Mouse (Mus musculus) kidney, adult 18-20 months (tissue): Measurements from ENCODE around the gene Ctnna3.

ENCODE experiments used
- DNase-seq: peaks from one replicate; pipeline ENCODE4 v3.0.0; 2021

The Ctnna3 gene

GRCm38 (mm10) chr10:63972300-63972699, 542.4 kb downstream of the Ctnna3 start:
- DNase-seq = no peak

GRCm38 (mm10) chr10:63978101-63978500, 548.2 kb downstream of the Ctnna3 start:
- DNase-seq = no peak

DNA sequence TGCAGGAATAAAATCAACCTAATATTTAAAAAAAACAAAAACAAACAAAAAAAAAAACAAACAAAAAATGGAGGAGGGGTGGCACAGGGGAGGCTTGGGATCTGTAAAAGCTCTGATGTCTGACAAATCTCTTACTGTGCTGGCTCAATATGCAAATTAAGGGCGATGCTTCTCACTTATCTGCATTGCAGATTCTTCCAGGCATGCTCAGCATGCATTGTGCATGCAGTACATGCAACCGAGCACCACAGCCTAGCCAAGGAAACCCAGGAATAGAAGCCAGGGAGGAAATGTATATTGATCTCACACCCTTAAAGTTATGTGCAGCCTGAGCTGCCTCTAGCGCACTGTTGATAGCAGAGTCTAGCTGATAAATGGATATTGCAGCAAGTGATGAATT, 548.6 kb downstream of the Ctnna3 start:
- no peak for DNase-seq

DNA sequence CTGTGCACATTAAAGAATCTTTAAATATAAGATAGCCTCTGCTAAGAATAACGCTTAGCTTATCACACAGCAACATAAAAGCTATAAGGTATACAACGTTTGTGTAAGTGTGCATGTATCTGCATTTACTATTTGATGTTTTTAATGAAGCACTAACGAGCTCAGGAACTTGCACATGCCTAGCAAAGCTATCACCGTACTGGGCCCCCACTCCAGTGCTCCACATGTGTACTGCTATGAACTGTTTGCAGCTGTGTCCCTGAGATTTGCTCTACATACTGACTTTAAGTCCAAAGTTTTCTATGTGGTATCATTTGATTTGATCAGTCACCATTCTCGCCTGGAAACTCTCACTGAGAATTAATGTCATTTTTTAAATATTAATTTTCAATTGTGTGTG, 549.1 kb downstream of the Ctnna3 start:
- no peak for DNase-seq

GRCm38 (mm10) chr10:63979410-63979809, 549.5 kb downstream of the Ctnna3 start:
- DNase-seq = no peak

DNA sequence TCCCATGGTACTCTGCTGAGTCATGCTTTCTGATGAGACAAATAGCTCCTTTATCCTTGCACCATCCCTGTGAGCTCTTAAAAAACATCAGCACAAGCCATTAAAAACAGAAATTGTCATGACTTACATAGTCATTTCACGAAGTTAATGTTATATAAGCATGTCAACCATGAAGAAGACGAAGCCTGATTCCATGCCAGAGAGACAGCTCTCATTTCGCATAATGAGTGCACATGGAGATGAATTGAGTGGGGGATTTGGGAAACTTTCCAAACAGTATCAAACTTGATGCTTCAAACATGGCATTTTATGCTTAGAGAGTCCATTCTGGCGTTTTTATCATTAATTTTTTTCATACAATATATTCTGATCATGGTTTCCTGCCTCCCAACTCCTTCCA, 555.7 kb downstream of the Ctnna3 start:
- no peak for DNase-seq

DNA sequence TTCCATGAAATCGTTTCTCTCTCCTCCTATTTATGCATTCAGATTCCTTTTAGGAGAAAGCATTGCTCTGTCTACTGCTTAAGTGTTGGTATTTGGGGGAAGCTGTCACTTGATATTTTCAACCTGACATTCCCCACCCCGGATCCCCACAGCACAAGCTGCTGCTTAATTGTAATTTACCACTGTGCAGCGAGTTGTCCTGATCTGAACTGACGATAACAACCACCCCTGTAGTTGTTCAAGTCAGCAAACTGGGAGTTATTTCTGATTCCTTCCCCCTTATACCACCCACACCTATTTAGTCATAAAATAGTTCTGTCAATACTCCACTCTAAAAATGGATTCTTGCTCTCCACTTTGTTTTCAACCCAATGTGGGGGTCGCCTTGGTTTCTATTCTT, 564.4 kb downstream of the Ctnna3 start:
- no peak for DNase-seq

- no peak for DNase-seq
Measured at GRCm38 (mm10) chr10:64001531-64001930, 571.6 kb downstream of the Ctnna3 start.

DNA sequence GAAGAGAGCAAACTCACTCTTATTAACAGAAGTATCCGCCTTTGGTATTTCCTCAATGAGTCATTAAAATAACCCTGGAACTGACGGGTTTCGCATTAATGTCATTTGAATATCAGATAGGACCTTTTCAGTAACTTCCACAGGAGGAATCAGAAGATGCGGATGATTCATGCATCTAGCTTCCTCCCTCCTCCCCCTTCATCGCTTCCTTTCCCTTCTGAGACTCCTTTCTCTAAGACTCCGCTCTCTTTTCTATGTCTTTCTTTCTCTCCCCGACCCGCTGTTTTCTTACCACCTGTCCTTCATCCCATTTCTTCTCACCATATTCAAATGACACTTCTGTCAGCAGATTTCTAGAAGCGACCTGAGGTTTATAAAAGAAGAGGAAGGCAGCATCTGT, 572.1 kb downstream of the Ctnna3 start:
- DNase-seq = no peak

DNA sequence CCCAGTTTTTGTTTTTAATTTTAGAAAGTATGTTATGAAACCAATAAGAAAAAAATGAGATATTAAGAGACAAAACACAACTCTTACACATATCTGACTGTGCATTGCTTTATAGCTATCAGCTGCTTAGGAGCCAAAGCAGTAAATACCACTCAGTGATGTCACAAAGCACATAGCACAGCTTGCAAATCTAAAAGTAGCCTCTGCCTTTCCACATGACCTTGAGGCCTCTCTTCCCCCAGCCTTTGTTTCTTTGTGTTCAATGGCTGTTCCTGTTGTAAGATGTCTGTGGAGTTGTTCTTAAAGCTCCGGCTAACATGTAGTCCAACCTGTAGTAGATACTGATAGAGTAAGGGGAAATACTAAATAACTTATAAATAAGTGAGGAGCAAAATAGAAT, 590.4 kb downstream of the Ctnna3 start:
- DNase-seq = no peak

DNA sequence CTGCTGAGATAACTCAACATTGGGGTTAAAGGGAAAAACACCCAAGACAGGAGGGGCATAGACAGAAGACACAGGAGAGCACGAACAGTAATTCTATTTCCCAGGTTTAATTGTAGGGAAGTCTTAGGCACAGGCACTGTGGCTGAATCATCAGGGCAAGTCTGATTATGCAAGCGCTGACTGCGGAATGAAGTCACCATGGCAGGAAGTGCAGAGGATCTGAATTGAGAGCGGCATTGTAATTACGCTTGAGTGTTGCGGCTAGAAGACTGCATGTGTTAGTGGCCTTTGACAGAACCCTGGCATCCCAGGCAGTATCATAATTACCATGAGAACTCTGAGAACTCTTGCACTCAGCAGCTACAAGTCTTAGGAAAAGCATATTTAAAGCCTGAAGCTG, 593.4 kb downstream of the Ctnna3 start:
- DNase-seq = no peak

DNA sequence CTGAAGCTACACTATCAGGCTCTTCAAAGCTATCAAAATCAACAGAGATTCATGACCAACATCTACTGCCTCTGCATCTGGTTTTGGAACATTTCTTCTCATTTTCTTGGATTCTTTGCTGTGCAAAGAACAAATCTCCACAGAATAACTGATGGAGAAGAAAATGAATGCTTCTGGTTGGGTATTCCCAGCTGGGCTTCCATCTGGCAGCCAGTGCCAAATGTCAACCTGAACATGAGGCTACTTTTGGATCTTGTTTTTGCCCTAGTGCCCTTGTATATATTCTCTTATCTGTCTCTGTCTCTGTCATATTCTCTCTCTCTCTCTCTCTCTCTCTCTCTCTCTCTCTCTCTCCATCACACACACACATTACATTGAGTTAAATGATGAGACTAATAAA, 601.0 kb downstream of the Ctnna3 start:
- DNase-seq = no peak

- no peak for DNase-seq
Measured at GRCm38 (mm10) chr10:64039760-64040535, 610.0 kb downstream of the Ctnna3 start.

- no peak for DNase-seq
Measured at GRCm38 (mm10) chr10:64041218-64041617, 611.3 kb downstream of the Ctnna3 start.

- no peak for DNase-seq
Measured at GRCm38 (mm10) chr10:64041892-64042291, 612.0 kb downstream of the Ctnna3 start.

DNA sequence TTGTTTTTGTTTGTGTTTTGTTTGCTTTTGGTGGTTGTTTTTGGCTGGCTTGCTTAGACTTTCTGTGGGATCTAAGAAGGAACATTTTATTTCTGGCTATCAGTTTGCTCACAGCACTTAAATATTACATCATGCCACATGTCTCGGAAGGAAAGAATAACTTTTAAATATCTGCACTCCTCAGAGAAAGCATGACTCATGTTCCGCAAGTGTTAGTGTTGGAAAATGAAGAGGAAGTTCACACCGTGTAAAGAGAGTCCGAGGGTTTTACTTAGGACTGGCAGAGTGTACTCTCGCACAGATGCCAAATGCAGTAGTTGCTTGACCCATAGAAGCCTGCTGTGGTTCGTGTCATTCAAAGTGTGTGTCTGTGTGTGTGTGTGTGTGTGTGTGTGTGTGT, 619.3 kb downstream of the Ctnna3 start:
- no peak for DNase-seq

- no peak for DNase-seq
Measured at GRCm38 (mm10) chr10:64049946-64050345, 620.0 kb downstream of the Ctnna3 start.

DNA sequence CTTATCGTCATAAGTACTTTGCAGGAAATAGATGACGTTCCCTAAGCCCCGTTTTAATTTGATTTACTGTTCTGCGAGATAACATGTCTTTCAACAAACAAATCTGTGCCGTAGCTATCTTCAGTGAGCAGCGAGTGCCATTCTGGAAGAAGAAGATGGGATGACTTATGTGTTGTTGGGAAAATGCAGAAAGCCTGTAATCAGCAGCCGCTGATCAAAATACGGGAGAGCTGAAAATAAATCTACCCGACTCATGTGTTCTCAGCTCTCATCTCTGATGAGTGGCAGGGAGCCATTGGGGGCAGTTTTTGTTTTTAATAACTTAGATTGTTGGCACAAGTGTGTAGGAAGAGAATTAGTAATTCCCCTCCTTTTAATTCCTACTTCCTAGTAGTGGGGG, 633.8 kb downstream of the Ctnna3 start:
- DNase-seq = no peak

DNA sequence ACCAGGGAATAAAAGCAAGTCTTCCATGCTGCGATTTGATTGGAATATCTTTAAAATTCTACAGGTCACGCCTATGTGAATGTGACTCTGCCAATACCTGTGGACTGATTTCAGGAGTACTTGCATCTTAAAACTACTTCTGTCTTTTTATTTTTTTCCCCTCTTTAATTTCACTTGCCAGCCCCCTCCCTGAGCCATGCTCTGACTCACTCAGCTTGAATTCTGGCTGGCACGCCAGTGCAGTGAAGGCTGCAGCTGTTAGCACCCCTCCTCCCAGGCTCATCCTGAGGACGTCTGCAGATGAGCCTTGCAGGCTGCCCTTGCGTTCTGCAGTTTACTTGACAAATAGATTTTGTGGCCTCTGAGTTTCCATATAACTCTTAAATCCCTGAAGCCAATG, 646.0 kb downstream of the Ctnna3 start:
- DNase-seq = no peak

DNA sequence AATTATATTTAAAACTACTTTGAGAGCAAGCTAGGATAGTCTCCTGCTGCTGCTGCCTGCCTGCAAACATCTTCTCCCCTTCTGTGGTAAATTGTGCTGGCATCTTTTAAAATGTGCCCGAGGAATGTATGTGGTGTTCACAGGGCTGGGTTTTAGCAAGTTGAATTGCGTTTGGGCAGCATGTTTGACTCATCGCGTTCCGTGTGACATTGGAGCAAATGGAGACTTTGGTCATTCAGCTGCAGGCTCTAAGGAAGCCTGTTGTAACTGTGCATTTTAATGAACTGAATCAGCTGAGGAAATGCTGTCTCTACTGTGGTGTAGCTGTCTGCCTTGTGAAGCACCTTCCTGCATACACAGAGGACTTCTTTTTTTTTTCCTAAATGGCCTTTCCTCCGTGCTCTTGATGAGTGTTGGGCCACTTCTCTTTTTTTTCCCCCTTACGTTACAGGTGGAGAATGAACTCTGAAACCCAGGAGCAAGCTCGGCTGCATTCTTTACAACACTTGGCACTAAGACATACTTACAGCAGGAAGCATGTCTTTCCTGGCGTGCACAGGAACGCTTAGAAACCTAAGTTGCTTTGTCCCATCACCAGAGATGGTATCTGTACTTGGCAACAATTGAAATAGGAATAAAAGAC, 646.6 kb downstream of the Ctnna3 start:
- DNase-seq = no peak

DNA sequence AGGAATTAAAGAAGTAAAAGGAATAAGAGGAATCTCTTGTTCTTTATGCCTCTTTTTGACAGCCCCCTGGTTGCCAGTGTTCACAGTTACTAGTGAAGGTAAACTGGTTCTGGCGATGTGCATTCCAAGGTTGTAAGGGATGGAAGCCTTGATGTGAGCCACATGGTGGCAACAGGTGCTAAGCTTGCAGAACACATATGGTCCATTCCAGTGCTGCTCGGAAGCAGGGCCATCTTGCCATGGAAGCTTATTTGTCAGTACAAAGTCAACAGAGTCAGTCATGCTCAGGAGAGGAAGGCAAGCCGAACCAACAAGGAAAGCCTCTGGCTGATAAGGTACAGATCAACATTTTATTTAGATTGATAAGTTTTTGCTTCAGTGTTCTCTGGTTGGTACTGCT, 652.4 kb downstream of the Ctnna3 start:
- no peak for DNase-seq

DNA sequence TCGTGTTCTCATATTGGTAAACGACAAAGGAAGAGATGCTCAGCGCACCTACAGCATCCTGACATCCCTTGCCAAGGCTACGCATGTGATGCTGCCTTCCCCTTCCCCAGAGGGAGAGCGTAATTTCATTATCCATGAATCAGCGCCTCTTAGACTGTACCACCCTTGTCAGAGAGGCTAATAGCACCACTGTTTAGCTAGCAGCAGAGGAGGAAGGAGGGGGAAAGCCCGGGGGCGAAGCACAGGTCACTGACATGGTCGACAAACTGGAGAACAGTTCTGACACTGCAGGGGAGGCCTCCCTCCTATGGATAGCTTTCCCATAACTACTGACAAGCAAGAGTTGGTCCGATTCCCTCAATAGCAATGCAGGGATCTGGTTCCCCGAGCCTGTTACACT, 653.9 kb downstream of the Ctnna3 start:
- DNase-seq = no peak

DNA sequence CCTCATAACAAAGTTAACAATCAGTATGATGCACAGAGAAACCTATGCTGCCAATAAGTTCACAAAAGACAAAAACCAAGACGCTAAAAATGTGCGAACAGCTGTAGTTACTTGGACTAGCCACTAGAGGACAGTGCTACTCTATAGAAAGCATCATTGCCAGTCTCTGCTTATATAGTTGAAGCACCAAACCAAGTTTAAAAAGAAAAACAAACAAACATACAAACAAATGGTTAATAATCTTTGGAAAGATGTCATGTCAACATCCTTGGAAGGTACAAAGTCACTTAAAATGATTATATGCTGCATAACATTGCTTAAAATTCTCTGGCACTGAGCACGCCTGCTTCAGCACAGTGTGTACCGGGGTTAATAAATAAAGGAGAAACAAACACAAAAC, 654.6 kb downstream of the Ctnna3 start:
- DNase-seq = no peak

GRCm38 (mm10) chr10:64086183-64086566, 656.3 kb downstream of the Ctnna3 start:
- no peak for DNase-seq
